Mouse (Mus musculus) midbrain, embryonic 14.5 days (tissue): Measurements from ENCODE around the gene 6030408B16Rik. TPM values are rescaled to one million over a fixed set of nuclear protein-coding genes. Genes with fewer than 3 reads are reported as not detected.

ENCODE experiments used
- ATAC-seq: fragments of 200-750 bp; cut with Nextera tagmentation; 2 replicates; pipeline ENCODE4 v1.8.0; 2017; ENCODE audit warnings: moderate number of reproducible peaks, moderate library complexity; ENCODE audit not compliant: low FRiP score, low TSS enrichment
- DNase-seq: peaks from one replicate; pipeline ENCODE4 v3.0.0-alpha.2; 2015
- H3K27ac ChIP-seq: fragments of 300-500 bp; sonication (generic); replicated peaks from 2 replicates; pipeline ENCODE4 v1.5.1; 2014; ENCODE audit warnings: mild to moderate bottlenecking, low read depth, low read length, moderate library complexity
- H3K27me3 ChIP-seq: fragments of 300-500 bp; sonication (generic); 2 replicates; pipeline ENCODE4 v1.6.1; 2014; ENCODE audit warnings: low read length, control low read depth, mixed read lengths; ENCODE audit not compliant: control insufficient read depth, insufficient read depth
- H3K36me3 ChIP-seq: fragments of 300-500 bp; sonication (generic); 2 replicates; pipeline ENCODE4 v1.6.1; 2014; ENCODE audit warnings: low read length, control low read depth; ENCODE audit not compliant: control insufficient read depth, insufficient read depth
- H3K4me1 ChIP-seq: fragments of 300-500 bp; sonication (generic); 2 replicates; pipeline ENCODE4 v1.6.1; 2014; ENCODE audit warnings: mild to moderate bottlenecking, antibody characterized with exemption, low read length, control low read depth; ENCODE audit not compliant: control insufficient read depth, insufficient read depth
- H3K4me2 ChIP-seq: fragments of 300-500 bp; sonication (generic); 2 replicates; pipeline ENCODE4 v1.6.1; 2014; ENCODE audit warnings: mild to moderate bottlenecking, low read length, moderate library complexity
- H3K4me3 ChIP-seq: fragments of 300-500 bp; sonication (generic); replicated peaks from 2 replicates; pipeline ENCODE4 v1.5.1; 2014; ENCODE audit warnings: low read depth, low read length
- H3K9ac ChIP-seq: fragments of 300-500 bp; sonication (generic); replicated peaks from 2 replicates; pipeline ENCODE4 v1.6.1; 2014; ENCODE audit warnings: mild to moderate bottlenecking, low read length, moderate library complexity
- H3K9me3 ChIP-seq: fragments of 300-500 bp; sonication (generic); 2 replicates; pipeline ENCODE4 v1.6.1; 2016; ENCODE audit warnings: low read length, control low read depth, mixed read lengths; ENCODE audit not compliant: control insufficient read depth
- WGBS: fragments of 180-500 bp; shearing (Covaris S2); extraction: QIAGEN DNeasy Blood & Tissue Kit; methylation state at CpG from one replicate; pipeline ENCODE4 v1.1.7; 2014; 5-methylcytosine and 5-hydroxymethylcytosine counted together
- polyA plus RNA-seq: library from polyadenylated mRNA; unstranded; fragments of >200 nt; fragmentation: Nextera tagmentation; extraction: Ambion mirVana; gene quantifications from 2 replicates; pipeline ENCODE4 v1.2.1, GENCODE M21; 2014

6030408B16Rik gene
- polyA plus RNA-seq, 1 experiment from 2014 or later = 0.30 TPM

- ATAC-seq = 0 out of 2 replicates have a peak, but pooled peaks have one; percentile 24
- no peaks in the 10 kb centered on the region for H3K27me3 ChIP-seq
- H3K4me1 ChIP-seq = no peaks in the 10 kb centered on the region
- 13% methylated on average over 11 of the region's 11 CpGs for WGBS
- H3K4me3 ChIP-seq = no peak overlapping the region
- 0 out of 2 replicates have a peak, but pooled peaks cover 12% of the 10 kb centered on the region for H3K36me3 ChIP-seq
- no peak overlapping the region for H3K27ac ChIP-seq
- H3K9me3 ChIP-seq = no peaks in the 10 kb centered on the region
- peak; percentile 59 for DNase-seq
- H3K9ac ChIP-seq = no peak overlapping the region
- no peak overlapping the region for H3K4me2 ChIP-seq
Measured at GRCm38 (mm10) chr15:101277351-101277899, 15.6 kb upstream of the 6030408B16Rik start.

GRCm38 (mm10) chr15:101278589-101278988 is 14.4 kb upstream of the 6030408B16Rik start:
- no peak overlapping the region for H3K4me2 ChIP-seq
- H3K4me1 ChIP-seq = peaks cover 3% of the 10 kb centered on the region; the same call in 1 of the 2 replicates
- no peak overlapping the region for H3K4me3 ChIP-seq
- H3K36me3 ChIP-seq = 0 out of 2 replicates have a peak, but pooled peaks cover 4% of the 10 kb centered on the region
- DNase-seq (no peak), ATAC-seq (no peak)
- H3K27me3 ChIP-seq = no peaks in the 10 kb centered on the region
- 65% methylated on average over 5 of the region's 5 CpGs for WGBS
- no peak overlapping the region for H3K9ac ChIP-seq
- no peaks in the 10 kb centered on the region for H3K9me3 ChIP-seq
- H3K27ac ChIP-seq = no peak overlapping the region

- Histone ChIP-seq H3K9ac (no peak overlapping the region), H3K27ac (no peak overlapping the region), H3K27me3 (no peaks in the 10 kb centered on the region), H3K9me3 (no peaks in the 10 kb centered on the region), H3K4me2 (no peak overlapping the region), H3K4me1 (peaks cover 3% of the 10 kb centered on the region; the same call in 1 of the 2 replicates), H3K4me3 (no peak overlapping the region), H3K36me3 (no peaks in the 10 kb centered on the region)
- no peak for ATAC-seq
- no peak for DNase-seq
- WGBS = 75% methylated on average over 12 of the region's 12 CpGs
Measured at GRCm38 (mm10) chr15:101279430-101279999, 13.5 kb upstream of the 6030408B16Rik start.

- no peak overlapping the region for H3K4me2 ChIP-seq
- H3K36me3 ChIP-seq = peaks cover 10% of the 10 kb centered on the region
- 82% methylated on average over 5 of the region's 5 CpGs for WGBS
- H3K9ac ChIP-seq = no peak overlapping the region
- H3K9me3 ChIP-seq = no peaks in the 10 kb centered on the region
- peaks cover 10% of the 10 kb centered on the region for H3K4me1 ChIP-seq
- H3K27me3 ChIP-seq = no peaks in the 10 kb centered on the region
- no peak overlapping the region for H3K27ac ChIP-seq
- no peak overlapping the region for H3K4me3 ChIP-seq
- DNase-seq (no peak), ATAC-seq (no peak)
Measured at GRCm38 (mm10) chr15:101282471-101282870, 10.5 kb upstream of the 6030408B16Rik start.

- Histone ChIP-seq H3K9me3 (no peaks in the 10 kb centered on the region), H3K27ac (peak overlapping the region; percentile 50), H3K4me3 (peak overlapping the region; percentile 94), H3K4me1 (peaks cover 10% of the 10 kb centered on the region), H3K36me3 (peaks cover 18% of the 10 kb centered on the region), H3K9ac (peak overlapping the region; percentile 84), H3K27me3 (no peaks in the 10 kb centered on the region), H3K4me2 (peak overlapping the region; percentile 95)
- DNase-seq = peak; percentile 94
- 2% methylated on average over 26 of the region's 26 CpGs for WGBS
- peak; percentile 35; the same call in 1 of the 2 replicates for ATAC-seq
Measured at GRCm38 (mm10) chr15:101283183-101283910, 9.7 kb upstream of the 6030408B16Rik start.

GRCm38 (mm10) chr15:101283911-101284750 is 8.9 kb upstream of the 6030408B16Rik start, which contains the start of gene Atg101:
TSS of gene Atg101 (plus strand) at chr15:101284272.
- Histone ChIP-seq H3K36me3 (peaks cover 25% of the 10 kb centered on the region), H3K4me2 (peak within 1 kb of the TSS; percentile 95), H3K4me3 (peak within 1 kb of the TSS; percentile 94), H3K9me3 (no peaks in the 10 kb centered on the region), H3K27ac (peak within 1 kb of the TSS; percentile 71), H3K27me3 (no peaks in the 10 kb centered on the region), H3K9ac (peak within 1 kb of the TSS; percentile 84), H3K4me1 (peaks cover 10% of the 10 kb centered on the region)
- DNase-seq = peak; percentile 95
- peak; percentile 91 for ATAC-seq
- WGBS = under 1% methylated on average over 61 of the region's 61 CpGs

- Histone ChIP-seq H3K4me2 (no peak overlapping the region), H3K27ac (no peak overlapping the region), H3K9ac (no peak overlapping the region), H3K4me3 (no peak overlapping the region), H3K36me3 (peaks cover 46% of the 10 kb centered on the region), H3K27me3 (no peaks in the 10 kb centered on the region), H3K9me3 (no peaks in the 10 kb centered on the region), H3K4me1 (peaks cover 10% of the 10 kb centered on the region)
- no peak for ATAC-seq
- whole genome bisulfite sequencing = 68% methylated on average over 9 of the region's 9 CpGs
- DNase-seq = no peak
Measured at GRCm38 (mm10) chr15:101286129-101286770, 6.8 kb upstream of the 6030408B16Rik start.

- Histone ChIP-seq H3K27me3 (no peaks in the 10 kb centered on the region), H3K36me3 (peaks cover 56% of the 10 kb centered on the region), H3K9me3 (no peaks in the 10 kb centered on the region), H3K9ac (no peak overlapping the region), H3K4me3 (no peak overlapping the region), H3K4me2 (no peak overlapping the region), H3K4me1 (peaks cover 10% of the 10 kb centered on the region), H3K27ac (no peak overlapping the region)
- ATAC-seq (no peak), DNase-seq (no peak)
- WGBS = 91% methylated on average over 6 of the region's 6 CpGs
Measured at GRCm38 (mm10) chr15:101287361-101287760, 5.7 kb upstream of the 6030408B16Rik start.
